In the genomic region with DNA sequence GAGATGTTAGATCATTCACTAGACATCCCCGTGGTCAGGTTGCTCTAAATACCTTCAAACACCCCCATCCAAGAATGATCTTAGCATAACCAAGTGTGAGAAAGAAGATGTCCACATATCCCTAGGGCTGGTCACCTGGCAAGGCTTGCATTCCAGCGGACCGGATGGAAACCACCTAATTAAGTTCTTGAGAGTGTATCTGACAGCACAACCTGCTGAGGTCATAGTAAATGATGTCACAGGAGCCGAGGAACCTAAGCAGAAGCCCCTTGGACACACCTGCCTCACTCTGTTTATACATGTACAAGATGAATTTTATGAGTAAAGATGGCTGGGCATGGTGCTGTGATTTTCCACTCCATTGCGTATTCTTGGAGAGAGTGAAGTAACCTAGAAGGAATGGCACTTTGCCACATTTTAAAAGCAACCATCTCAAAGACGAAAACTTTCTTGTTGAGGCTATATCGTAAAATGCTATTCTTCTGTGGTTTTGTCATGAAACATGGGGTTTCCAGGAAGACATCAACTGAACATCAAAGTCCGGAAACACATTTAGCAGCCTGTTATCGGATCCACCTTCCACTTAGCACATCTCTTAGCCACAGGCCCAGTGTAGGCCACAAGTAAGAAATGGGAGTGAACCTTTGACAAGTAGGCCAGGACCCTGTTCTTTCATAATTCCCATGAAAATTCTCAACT, we compare ENCODE assay signal across 21 mouse cellular contexts. TPM values are rescaled to one million over a fixed set of nuclear protein-coding genes. Genes with fewer than 3 reads are reported as not detected.
DNase-seq lines count a peak whose midpoint lies in the region; ATAC-seq and TF ChIP-seq lines count a peak whose summit lies in the region.
"Had no signal": no experiment of that assay in that cellular context is flagged by ENCODE, and none has a peak within 500 bp of the region (broad histone marks: within the 10 kb centered on the region; RNA-seq: fewer than 3 reads in every experiment).

No protein-coding gene starts in this region.

- DNase-seq in spleen, adult 2 months (ENCODE audit: low read depth in 1 of 2, low spot score in 2 of 2): peak in 1 of 2 experiments; percentile 51
- no peak for DNase-seq in spleen, postnatal 36 days (ENCODE audit: low spot score in 2 of 2)
- DNase-seq in CD4-positive, CD25-positive, alpha-beta regulatory T cell, adult 2 months (ENCODE audit: low read depth, low spot score): peak; percentile 78
- DNase-seq in induced T-regulatory cell, adult 2 months (ENCODE audit: low read depth): peak; percentile 84
- no peak for DNase-seq in Muller cell, postnatal 12 days (ENCODE audit: inconsistent ontology term)
- no peak for DNase-seq in adrenal gland, postnatal 10 days
- no peak for DNase-seq in embryo, embryonic 10 days (ENCODE audit: low spot score)
- DNase-seq: adrenal gland, postnatal 14 days; cerebellum, adult 2 months; forebrain, postnatal 0 days; heart, postnatal 10 days; layer of hippocampus, postnatal 36 days; liver, embryonic 13.5 days; lung, postnatal 10 days; right cerebral cortex, postnatal 14 days had no signal

- TF ChIP-seq CTCF in spleen, adult 2 months (IDR thresholded peaks at IDR 0.05; ENCODE audit: extremely low read depth, insufficient read depth, insufficient read length, insufficient replicate concordance): no peak

- peak overlapping the region; percentile 42 for H3K27ac ChIP-seq in spleen, adult 2 months (ENCODE audit: insufficient read depth, low read length)
- H3K27ac ChIP-seq: embryonic facial prominence, embryonic 13.5 days; hindbrain, embryonic 12.5 days; intestine, embryonic 15.5 days; liver, embryonic 13.5 days; stomach, postnatal 0 days had no signal

- no peaks in the 10 kb centered on the region for H3K36me3 ChIP-seq in spleen, adult 2 months (ENCODE audit: control insufficient read depth, insufficient read depth, low read length)
- H3K36me3 ChIP-seq: hindbrain, embryonic 12.5 days; liver, embryonic 13.5 days had no signal

- ATAC-seq in megakaryocyte progenitor cell, adult 5-6 weeks (replicated peaks; ENCODE audit: poor library complexity): peak; percentile 75
- ATAC-seq: forebrain, postnatal 0 days; intestine, embryonic 15.5 days had no signal

- no peaks in the 10 kb centered on the region for H3K27me3 ChIP-seq in spleen, adult 2 months (ENCODE audit: control insufficient read depth, insufficient read depth, low read length)
- H3K27me3 ChIP-seq: embryonic facial prominence, embryonic 13.5 days; hindbrain, embryonic 12.5 days; intestine, embryonic 15.5 days; liver, embryonic 13.5 days had no signal

- 79% methylated on average over 9 of the region's 9 CpGs for WGBS in spleen, adult 2 months

- no peak for TF ChIP-seq POLR2A in spleen, adult 2 months (IDR thresholded peaks at IDR 0.05; ENCODE audit: low read depth, low read length)

- H3K4me3 ChIP-seq in spleen, adult 2 months (ENCODE audit: extremely low read depth, insufficient read depth, insufficient read length): no peak overlapping the region
- H3K4me3 ChIP-seq: embryonic facial prominence, embryonic 13.5 days; hindbrain, embryonic 12.5 days; intestine, embryonic 15.5 days; liver, embryonic 13.5 days had no signal

- H3K4me1 ChIP-seq in spleen, adult 2 months (ENCODE audit: control insufficient read depth, insufficient read depth, insufficient read length): peaks cover 3% of the 10 kb centered on the region; the same call in 1 of the 2 replicates
- H3K4me1 ChIP-seq: embryonic facial prominence, embryonic 13.5 days; hindbrain, embryonic 12.5 days; intestine, embryonic 15.5 days had no signal

RNA-seq across cellular contexts. Expression of gene F2rl2, which starts 16.1 kb away (rescaled TPM):
- 10.7 and 11.8 TPM in 2 replicates for polyA plus RNA-seq in spleen, adult 2 months (2012; rRNA removed)
- 0.73 and 1.0 TPM in 2 replicates for total RNA-seq in megakaryocyte progenitor cell, adult 5-6 weeks (2015)
- 0.07 TPM in 1 of 2 replicates, not detected in the other for total RNA-seq in megakaryocyte progenitor cell, adult 5-6 weeks (2017)
- under 1 TPM; 0.24 to 0.36 TPM for total RNA-seq in adrenal gland, postnatal 10 days (2021)
- total RNA-seq: gastrocnemius, adult 8-10 months had no signal

Comparison
In these comparisons a context has a peak if more than half of its experiments do, and no peak if none do; other contexts are left out.
1. DNase-seq: peak in CD4-positive, CD25-positive, alpha-beta regulatory T cell, adult 2 months (single experiment) and induced T-regulatory cell, adult 2 months (single experiment); none in spleen, postnatal 36 days (0 of 2), Muller cell, postnatal 12 days (single experiment), adrenal gland, postnatal 10 days (single experiment) and embryo, embryonic 10 days (single experiment).